Mouse (Mus musculus): ENCODE data around the gene B830017H08Rik. TPM values are rescaled to one million over a fixed set of nuclear protein-coding genes. Genes with fewer than 3 reads are reported as not detected.

Gene B830017H08Rik
- polyA plus RNA-seq, 1 experiment from 2014 or later: not detected

DNA sequence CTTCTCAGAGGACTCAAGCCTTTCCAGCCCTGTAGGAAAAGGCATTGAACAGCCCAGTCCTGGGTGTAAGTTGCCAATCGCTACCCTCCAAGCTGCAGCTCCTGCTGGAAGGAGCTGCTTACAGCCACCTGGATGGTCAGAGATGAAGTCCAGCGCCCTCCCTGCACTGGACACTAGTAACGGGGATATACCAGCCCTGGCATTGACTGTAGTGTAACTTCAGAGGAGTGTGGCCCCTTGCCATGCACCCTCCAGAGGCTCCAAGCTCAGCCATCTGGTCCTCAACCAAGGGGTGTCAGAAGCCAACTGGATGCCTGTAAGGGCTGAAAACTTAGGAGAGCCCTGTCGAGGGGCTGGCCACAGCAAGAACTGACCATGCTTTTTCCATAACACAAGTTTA lies 7.1 kb downstream of the B830017H08Rik start:
- no peak overlapping the region for H3K4me2 ChIP-seq (replicated peaks)
- ATAC-seq: no peak
- WGBS: 86% methylated on average over 4 of the region's 4 CpGs
- H3K9ac ChIP-seq: no peak overlapping the region
- H3K4me3 ChIP-seq (replicated peaks): no peak overlapping the region
- no peaks in the 10 kb centered on the region for H3K9me3 ChIP-seq
- no peaks in the 10 kb centered on the region for H3K4me1 ChIP-seq (replicated peaks)
- peaks cover 25% of the 10 kb centered on the region for H3K27me3 ChIP-seq (replicated peaks)
- no peak overlapping the region for H3K27ac ChIP-seq
- peaks cover 42% of the 10 kb centered on the region for H3K36me3 ChIP-seq

- Histone ChIP-seq H3K4me3 (replicated peaks) (no peak overlapping the region), H3K27ac (no peak overlapping the region), H3K27me3 (replicated peaks) (0 out of 2 replicates have a peak, but pooled peaks cover 3% of the 10 kb centered on the region), H3K9ac (no peak overlapping the region), H3K9me3 (no peaks in the 10 kb centered on the region), H3K4me1 (replicated peaks) (no peaks in the 10 kb centered on the region), H3K36me3 (peaks cover 56% of the 10 kb centered on the region), H3K4me2 (replicated peaks) (no peak overlapping the region)
- no peak for ATAC-seq
- WGBS: 93% methylated on average over 7 of the region's 7 CpGs
Observed at GRCm38 (mm10) chr16:17842437-17842836, 9.5 kb downstream of the B830017H08Rik start.

GRCm38 (mm10) chr16:17843701-17844365 lies 10.9 kb downstream of the B830017H08Rik start:
- Histone ChIP-seq H3K4me3 (replicated peaks) (no peak overlapping the region), H3K4me1 (replicated peaks) (no peaks in the 10 kb centered on the region), H3K9me3 (no peaks in the 10 kb centered on the region), H3K36me3 (peaks cover 66% of the 10 kb centered on the region), H3K27ac (no peak overlapping the region), H3K9ac (no peak overlapping the region), H3K27me3 (replicated peaks) (no peaks in the 10 kb centered on the region), H3K4me2 (replicated peaks) (no peak overlapping the region)
- ATAC-seq: no peak
- 86% methylated on average over 10 of the region's 10 CpGs for WGBS

DNA sequence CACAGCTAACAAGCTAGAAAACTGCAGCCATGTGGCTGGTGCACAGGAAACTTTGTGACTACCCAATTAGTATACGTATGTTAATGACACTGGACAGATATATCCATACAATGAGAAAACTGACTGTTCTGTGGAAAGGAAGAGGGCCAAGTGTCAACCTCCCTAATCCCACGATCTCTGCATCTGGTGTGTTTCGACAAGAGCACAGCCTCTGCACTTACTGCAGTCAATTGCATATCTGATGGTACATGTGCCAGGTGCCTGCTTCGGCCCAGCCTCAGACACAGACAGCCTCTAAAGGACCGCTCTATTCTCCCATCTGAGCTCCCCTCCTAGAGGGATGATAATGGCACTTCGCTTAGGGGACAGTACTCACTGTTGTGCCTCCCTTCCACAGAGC lies 15.5 kb downstream of the B830017H08Rik start:
- H3K4me2 ChIP-seq (replicated peaks): no peak overlapping the region
- H3K27me3 ChIP-seq (replicated peaks): no peaks in the 10 kb centered on the region
- WGBS: 92% methylated on average over 6 of the region's 6 CpGs
- no peak overlapping the region for H3K9ac ChIP-seq
- H3K4me1 ChIP-seq (replicated peaks): no peaks in the 10 kb centered on the region
- H3K27ac ChIP-seq: no peak overlapping the region
- H3K36me3 ChIP-seq: peaks cover 65% of the 10 kb centered on the region
- ATAC-seq: no peak
- no peak overlapping the region for H3K4me3 ChIP-seq (replicated peaks)
- H3K9me3 ChIP-seq: no peaks in the 10 kb centered on the region

DNA sequence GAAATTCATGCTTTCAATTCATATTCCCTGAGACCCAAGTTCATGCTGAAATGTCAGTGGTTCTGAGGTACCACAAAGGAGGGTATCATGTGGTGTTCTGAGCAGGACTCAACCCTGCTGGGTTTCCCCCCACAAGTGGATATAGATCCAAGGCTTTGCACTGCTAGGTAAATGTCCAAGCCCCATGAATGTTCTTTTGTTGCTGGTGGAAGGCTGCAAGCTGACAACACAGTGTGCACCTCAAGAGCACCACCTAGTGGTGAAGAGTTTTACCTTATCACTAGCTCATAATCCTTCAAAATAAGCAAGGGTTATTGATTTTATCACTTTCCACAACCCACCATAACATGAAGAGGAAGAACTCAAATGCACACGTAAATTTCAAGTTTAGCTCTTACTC lies 16.0 kb downstream of the B830017H08Rik start:
- no peaks in the 10 kb centered on the region for H3K9me3 ChIP-seq
- H3K9ac ChIP-seq: no peak overlapping the region
- ATAC-seq: no peak
- no peak overlapping the region for H3K4me2 ChIP-seq (replicated peaks)
- H3K27ac ChIP-seq: no peak overlapping the region
- H3K27me3 ChIP-seq (replicated peaks): no peaks in the 10 kb centered on the region
- H3K36me3 ChIP-seq: peaks cover 61% of the 10 kb centered on the region
- no peak overlapping the region for H3K4me3 ChIP-seq (replicated peaks)
- 20% methylated on average over 1 of the region's 1 CpGs for WGBS
- H3K4me1 ChIP-seq (replicated peaks): no peaks in the 10 kb centered on the region

DNA sequence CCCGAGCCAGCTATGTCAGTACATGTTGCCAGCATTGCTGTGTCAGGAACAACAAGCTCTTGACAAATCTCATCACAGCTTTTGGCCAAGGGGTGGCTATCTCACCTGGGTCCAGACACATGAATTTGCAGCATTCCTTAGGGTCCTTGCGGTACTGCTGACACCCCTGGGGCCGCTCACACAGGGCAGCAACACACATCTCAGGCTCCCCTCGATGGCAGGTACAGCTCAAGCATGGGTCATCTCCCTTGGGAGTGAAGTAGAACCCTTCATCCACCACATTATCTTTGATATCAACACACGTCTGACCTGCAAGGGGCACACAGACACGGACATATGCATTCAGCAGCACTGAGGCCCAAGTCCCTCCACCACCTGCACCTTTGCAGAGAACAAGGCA lies 16.6 kb downstream of the B830017H08Rik start:
- Histone ChIP-seq H3K9me3 (no peaks in the 10 kb centered on the region), H3K36me3 (peaks cover 55% of the 10 kb centered on the region), H3K4me1 (replicated peaks) (no peaks in the 10 kb centered on the region), H3K4me2 (replicated peaks) (no peak overlapping the region), H3K27ac (no peak overlapping the region), H3K4me3 (replicated peaks) (no peak overlapping the region), H3K9ac (no peak overlapping the region), H3K27me3 (replicated peaks) (no peaks in the 10 kb centered on the region)
- WGBS: 87% methylated on average over 6 of the region's 6 CpGs
- no peak for ATAC-seq

GRCm38 (mm10) chr16:17851331-17851730 lies 18.4 kb downstream of the B830017H08Rik start:
- no peak overlapping the region for H3K27ac ChIP-seq
- H3K4me1 ChIP-seq (replicated peaks): no peaks in the 10 kb centered on the region
- no peak for ATAC-seq
- H3K27me3 ChIP-seq (replicated peaks): no peaks in the 10 kb centered on the region
- H3K4me2 ChIP-seq (replicated peaks): no peak overlapping the region
- H3K4me3 ChIP-seq (replicated peaks): no peak overlapping the region
- H3K9ac ChIP-seq: no peak overlapping the region
- H3K9me3 ChIP-seq: no peaks in the 10 kb centered on the region
- H3K36me3 ChIP-seq: peaks cover 49% of the 10 kb centered on the region
- WGBS: 96% methylated on average over 5 of the region's 5 CpGs

DNA sequence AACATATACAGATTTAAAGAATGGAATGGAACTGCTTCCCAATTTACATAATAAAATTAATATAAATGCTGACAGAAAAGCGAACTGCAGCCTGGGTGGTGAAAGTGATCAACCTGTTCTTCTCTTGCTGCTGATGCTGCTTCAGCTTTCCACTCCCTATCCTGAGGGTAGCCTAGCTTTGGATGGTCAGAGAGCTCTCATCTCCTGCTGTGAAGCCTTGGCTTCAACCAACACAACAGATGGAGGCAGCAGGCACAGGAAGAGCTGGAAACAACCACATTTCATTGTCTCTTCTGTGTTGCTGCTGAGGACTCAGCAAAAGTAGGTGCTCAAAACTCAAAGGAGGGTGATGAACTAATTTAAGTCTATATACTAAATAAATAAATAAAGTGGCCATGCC lies 18.9 kb downstream of the B830017H08Rik start:
- WGBS: 95% methylated on average over 1 of the region's 1 CpGs
- Histone ChIP-seq H3K9ac (no peak overlapping the region), H3K27ac (no peak overlapping the region), H3K27me3 (replicated peaks) (no peaks in the 10 kb centered on the region), H3K36me3 (peaks cover 52% of the 10 kb centered on the region), H3K9me3 (no peaks in the 10 kb centered on the region), H3K4me3 (replicated peaks) (no peak overlapping the region), H3K4me1 (replicated peaks) (no peaks in the 10 kb centered on the region), H3K4me2 (replicated peaks) (no peak overlapping the region)
- ATAC-seq: no peak

DNA sequence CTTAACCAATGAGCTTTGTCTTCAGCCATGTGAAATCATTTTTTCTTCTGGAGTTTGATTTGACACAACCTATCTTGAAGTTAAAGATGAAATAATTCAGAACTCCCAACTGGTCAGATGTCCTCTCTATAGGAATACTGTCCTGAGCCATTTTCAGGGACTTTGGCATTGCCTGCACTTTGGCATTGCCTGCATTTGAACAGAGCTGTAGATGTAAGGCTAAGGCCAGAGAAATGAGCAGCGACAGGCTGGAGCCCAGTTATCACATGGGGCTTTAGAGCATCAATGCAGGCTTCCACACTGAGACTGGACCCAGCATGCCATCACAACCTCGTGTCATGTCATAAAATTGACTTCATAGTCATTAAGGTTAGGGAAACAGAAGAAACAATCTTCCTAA lies 20.3 kb downstream of the B830017H08Rik start:
- H3K4me3 ChIP-seq (replicated peaks): no peak overlapping the region
- H3K9ac ChIP-seq: no peak overlapping the region
- 89% methylated on average over 2 of the region's 2 CpGs for WGBS
- H3K4me2 ChIP-seq (replicated peaks): no peak overlapping the region
- H3K4me1 ChIP-seq (replicated peaks): no peaks in the 10 kb centered on the region
- no peak overlapping the region for H3K27ac ChIP-seq
- H3K9me3 ChIP-seq: no peaks in the 10 kb centered on the region
- peaks cover 60% of the 10 kb centered on the region for H3K36me3 ChIP-seq
- no peaks in the 10 kb centered on the region for H3K27me3 ChIP-seq (replicated peaks)
- ATAC-seq: no peak

DNA sequence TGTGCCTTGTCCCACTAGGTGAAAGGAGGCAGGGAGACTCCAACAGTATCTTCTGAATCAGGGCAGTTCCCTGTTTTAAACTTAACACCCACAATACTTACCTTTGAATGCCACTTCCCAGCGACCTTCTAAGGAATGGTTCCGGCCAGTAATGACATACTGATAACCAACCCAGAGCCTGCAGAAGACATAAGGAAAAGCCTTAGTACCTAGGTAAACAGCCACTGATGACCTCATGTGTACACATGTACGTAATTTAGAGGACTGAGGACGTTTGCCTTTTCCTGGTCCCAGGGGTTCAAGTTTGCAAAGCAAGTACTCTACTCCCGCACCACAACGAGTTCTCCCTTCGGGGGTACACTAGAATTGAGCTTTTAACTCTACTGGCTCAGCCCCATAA lies 24.2 kb downstream of the B830017H08Rik start:
- Histone ChIP-seq H3K36me3 (peaks cover 46% of the 10 kb centered on the region), H3K4me1 (replicated peaks) (no peaks in the 10 kb centered on the region), H3K9me3 (no peaks in the 10 kb centered on the region), H3K27me3 (replicated peaks) (no peaks in the 10 kb centered on the region), H3K9ac (no peak overlapping the region), H3K4me2 (replicated peaks) (no peak overlapping the region), H3K27ac (no peak overlapping the region), H3K4me3 (replicated peaks) (no peak overlapping the region)
- WGBS: 82% methylated on average over 7 of the region's 7 CpGs
- ATAC-seq: no peak

DNA sequence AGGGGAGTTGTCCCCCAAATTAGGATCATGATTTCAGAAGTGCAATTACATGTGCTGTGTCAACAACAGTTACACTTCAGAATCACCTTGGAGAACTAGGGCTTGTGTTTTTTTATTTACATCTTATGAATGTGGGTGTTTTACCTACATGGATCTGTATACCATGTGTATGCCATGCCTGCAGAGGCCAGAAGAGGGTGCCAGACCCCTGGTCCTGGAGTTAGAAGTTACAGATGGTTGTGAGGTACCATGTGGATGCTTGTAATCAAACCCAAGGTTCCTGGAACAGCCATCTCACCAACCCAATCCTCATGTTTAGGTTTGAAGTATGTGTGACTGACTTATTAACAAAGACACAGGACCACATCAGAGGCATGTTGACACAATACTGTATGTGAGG lies 25.7 kb downstream of the B830017H08Rik start:
- Histone ChIP-seq H3K4me1 (replicated peaks) (no peaks in the 10 kb centered on the region), H3K27ac (no peak overlapping the region), H3K27me3 (replicated peaks) (no peaks in the 10 kb centered on the region), H3K4me2 (replicated peaks) (no peak overlapping the region), H3K4me3 (replicated peaks) (no peak overlapping the region), H3K9ac (no peak overlapping the region), H3K36me3 (peaks cover 39% of the 10 kb centered on the region), H3K9me3 (no peaks in the 10 kb centered on the region)
- no peak for ATAC-seq

- ATAC-seq: peak; percentile 54
- H3K9ac ChIP-seq: no peak overlapping the region
- 59% methylated on average over 2 of the region's 2 CpGs for WGBS
- H3K27me3 ChIP-seq (replicated peaks): no peaks in the 10 kb centered on the region
- no peak overlapping the region for H3K4me3 ChIP-seq (replicated peaks)
- H3K36me3 ChIP-seq: no peaks in the 10 kb centered on the region; the same call in 1 of the 2 replicates
- H3K4me2 ChIP-seq (replicated peaks): no peak overlapping the region
- H3K4me1 ChIP-seq (replicated peaks): peaks cover 2% of the 10 kb centered on the region; the same call in 1 of the 2 replicates
- H3K9me3 ChIP-seq: no peaks in the 10 kb centered on the region
- no peak overlapping the region for H3K27ac ChIP-seq
Observed at GRCm38 (mm10) chr16:17865293-17865692, 32.4 kb downstream of the B830017H08Rik start.

DNA sequence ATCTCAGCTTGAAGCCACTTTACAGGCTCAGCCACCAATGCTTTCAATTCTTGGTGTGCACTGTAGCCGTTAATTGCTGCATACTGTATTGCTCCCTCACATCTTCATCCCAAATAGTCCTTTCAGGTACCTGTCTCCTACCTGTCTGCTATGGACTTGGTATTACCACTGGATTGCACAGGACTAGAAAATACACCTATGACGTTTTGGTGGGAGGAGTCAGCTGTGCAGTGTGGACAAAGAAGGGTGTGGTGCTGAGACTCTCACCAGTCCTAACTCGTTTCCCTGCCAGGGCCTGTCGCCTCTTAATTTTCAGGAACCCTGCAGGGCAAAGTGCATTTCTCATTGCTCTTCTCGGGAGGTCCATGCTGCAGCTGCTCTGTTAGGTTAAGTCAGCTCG lies 32.8 kb downstream of the B830017H08Rik start:
- H3K9ac ChIP-seq: no peak overlapping the region
- no peaks in the 10 kb centered on the region for H3K9me3 ChIP-seq
- H3K4me1 ChIP-seq (replicated peaks): peaks cover 2% of the 10 kb centered on the region; the same call in 1 of the 2 replicates
- no peaks in the 10 kb centered on the region for H3K27me3 ChIP-seq (replicated peaks)
- no peak overlapping the region for H3K4me3 ChIP-seq (replicated peaks)
- H3K4me2 ChIP-seq (replicated peaks): no peak overlapping the region
- no peaks in the 10 kb centered on the region for H3K36me3 ChIP-seq
- WGBS: 59% methylated on average over 6 of the region's 6 CpGs
- peak; percentile 93 for ATAC-seq
- no peak overlapping the region for H3K27ac ChIP-seq

Data from intestine, embryonic 15.5 days (tissue).